Mouse (Mus musculus) induced T-regulatory cell, adult 2 months (primary cell): ENCODE measurements around the gene BC005561.
"Not testable (repeated sequence)": the region's sequence is repeated elsewhere in the genome, so short reads cannot be mapped to it uniquely, and the experiment has no call there.

Source experiments
- DNase-seq: peaks from one replicate; pipeline ENCODE4 v3.0.0-alpha.2; 2012; ENCODE audit warnings: low read depth

Gene BC005561

DNA sequence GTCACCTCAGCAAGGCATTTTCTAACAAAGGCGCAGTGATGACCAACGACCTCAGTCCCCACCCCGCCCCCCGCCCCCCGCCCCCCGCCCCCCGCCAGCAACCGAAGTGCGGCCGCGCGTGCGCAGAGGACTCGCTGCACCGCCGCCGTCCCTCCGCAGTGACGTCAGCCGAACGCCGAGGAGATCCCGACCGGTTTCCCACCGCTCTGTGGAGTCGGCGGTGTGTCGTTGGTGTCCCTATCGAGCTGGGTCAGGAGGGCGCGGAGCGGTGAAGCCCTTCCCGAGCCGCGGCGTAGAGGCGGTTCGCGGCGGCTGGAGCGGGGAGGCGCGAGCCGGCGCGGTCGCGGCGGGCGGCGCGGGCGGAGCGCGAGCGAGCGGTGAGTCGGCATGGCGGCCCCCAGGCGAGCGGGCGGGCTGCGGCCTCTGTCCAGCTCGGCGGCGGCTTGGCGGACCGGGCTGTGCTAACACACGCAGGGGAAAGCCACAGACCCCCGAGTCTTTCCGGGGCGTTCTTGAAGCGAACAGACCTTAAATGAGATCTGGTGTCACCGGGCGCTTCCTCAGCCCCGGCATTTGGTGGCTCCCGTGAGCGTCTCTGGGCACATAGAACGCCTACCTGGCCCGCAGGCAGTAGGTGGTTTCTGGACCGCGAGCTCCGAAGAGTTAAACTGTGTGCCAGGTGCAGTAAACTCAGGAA, at the start of gene BC005561:
BC005561 (plus strand) TSS at position 158 of the 697 bp plus-strand sequence.
- peak; percentile 76 for DNase-seq

GRCm38 (mm10) chr5:104458832-104459705, 49.1 kb upstream of the BC005561 start, which contains the start of gene Pkd2:
TSS of gene Pkd2 (plus strand) at chr5:104459450.
- DNase-seq: no peak

DNA sequence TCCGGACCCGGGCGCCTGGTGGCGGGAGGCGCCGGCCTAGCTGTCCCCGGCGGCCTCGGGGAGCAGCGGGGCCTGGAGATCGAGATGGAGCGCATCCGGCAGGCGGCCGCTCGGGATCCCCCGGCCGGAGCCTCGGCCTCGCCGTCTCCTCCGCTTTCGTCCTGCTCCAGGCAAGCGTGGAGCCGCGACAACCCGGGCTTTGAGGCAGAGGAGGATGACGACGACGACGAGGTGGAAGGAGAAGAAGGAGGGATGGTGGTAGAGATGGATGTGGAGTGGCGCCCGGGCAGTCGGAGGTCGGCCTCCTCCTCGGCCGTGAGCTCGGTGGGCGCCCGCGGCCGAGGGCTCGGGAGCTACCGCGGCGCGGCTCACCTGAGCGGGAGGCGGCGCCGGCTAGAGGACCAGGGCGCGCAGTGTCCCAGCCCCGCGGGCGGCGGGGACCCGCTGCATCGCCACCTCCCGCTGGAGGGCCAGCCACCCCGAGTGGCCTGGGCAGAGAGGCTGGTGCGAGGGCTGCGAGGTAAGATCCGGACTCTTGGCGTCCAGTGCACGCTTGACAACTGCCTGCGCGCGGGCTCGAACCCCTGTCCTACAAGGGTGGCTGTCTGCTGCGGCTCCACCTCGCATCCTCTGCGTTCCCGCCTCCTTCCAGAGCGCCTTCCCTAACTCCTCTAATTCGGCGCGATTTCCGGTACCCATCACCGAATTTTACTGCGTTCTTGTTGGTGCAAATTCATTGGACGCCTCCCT, 48.3 kb upstream of the BC005561 start:
- DNase-seq: peak; percentile 2

GRCm38 (mm10) chr5:104460456-104460838, 47.7 kb upstream of the BC005561 start:
- no peak for DNase-seq

DNA sequence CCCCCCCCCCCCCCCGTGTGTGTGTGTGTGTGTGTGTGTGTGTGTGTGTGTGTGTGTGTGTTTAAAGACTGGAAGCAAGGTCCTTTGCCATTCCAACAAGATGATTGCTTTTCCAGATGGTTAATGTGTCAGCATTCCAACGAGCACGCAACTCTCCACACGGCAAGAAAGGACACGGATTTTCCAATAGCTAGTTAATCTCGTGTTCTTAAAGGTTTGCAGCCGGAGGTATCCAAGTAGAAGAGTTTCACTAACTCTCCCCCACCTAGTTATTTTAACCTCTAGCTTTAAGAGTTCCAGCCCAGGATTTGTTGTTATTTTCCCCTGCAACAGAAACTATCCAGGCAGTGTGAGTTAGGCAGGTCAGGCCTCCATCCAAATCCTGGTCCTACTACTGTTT, 47.3 kb upstream of the BC005561 start:
- no peak for DNase-seq

GRCm38 (mm10) chr5:104465279-104465678, 42.9 kb upstream of the BC005561 start:
- DNase-seq: no peak

DNA sequence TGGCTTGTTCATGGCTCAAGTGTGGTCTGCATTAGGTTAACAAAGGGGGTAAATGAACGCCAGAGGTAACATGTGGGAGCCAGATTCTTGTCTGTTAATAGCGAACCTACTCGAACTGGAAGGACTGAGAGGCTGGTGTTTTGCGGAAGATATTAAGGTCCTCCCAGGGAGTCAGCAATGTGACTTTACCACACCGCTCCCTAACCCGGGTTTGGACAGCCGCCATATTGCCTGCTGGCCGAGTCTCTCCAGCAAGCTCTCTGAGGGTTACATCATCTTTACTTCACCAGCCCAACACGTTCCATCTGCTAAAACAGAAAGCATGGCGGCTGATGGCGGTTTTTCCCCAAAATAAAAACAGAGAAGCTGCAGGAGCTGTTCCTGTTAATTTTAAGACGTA, 42.4 kb upstream of the BC005561 start:
- no peak for DNase-seq

DNA sequence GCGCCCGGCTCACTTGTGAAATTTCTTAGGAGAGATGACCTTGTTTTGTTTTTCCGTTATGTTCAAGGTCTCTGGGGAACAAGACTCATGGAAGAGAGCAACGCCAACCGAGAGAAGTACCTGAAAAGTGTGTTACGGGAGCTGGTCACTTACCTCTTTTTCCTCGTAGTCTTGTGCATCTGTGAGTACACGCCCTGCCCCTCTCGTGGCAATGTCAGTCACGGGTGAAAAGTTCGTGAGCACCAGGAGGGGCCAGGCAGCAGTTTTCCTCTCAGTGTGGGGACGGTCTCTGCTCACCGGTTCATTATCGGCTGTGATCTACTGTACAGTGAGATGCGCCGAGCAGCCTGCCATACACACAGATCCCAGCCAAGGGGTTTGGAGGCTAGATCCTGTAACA, 41.3 kb upstream of the BC005561 start:
- DNase-seq: no peak

DNA sequence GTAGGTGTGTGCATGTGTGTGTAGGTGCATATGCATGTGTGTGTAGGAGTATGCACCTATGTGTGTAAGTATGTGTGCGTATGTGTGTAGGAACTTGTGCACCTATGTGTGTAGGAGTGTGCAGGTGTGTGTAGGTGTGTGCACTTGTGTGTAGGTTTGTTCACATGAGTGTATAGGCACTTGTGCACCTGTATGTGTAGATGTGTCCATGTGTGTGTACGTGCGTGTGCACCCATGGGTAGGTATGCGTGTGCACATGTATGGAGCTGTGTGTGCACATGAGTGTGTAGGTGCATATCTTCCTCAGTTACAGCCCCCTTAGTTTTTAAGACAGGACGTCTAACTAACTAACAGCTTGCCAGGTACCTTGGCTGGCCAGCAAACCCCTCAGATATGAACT, 39.6 kb upstream of the BC005561 start:
- no peak for DNase-seq

DNA sequence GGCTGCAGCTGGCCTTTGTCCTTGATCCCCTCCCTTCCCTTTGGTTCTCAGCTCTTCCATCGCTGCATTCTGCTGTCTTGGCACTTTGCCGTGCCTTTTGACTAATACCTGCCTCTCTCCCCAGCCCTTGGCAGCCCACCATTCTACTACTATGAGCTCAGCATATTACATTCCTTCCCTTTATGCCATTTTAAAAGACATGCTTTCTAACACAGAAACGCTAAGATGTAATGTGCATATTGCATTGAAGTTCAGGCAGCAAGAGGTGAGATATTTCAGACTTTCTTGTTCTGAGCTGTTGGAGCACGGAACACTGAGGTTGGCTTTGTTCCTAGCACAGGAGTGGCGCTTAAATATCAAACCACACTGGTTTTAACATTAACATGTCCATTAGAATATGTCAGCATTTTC, 37.2 kb upstream of the BC005561 start:
- no peak for DNase-seq

DNA sequence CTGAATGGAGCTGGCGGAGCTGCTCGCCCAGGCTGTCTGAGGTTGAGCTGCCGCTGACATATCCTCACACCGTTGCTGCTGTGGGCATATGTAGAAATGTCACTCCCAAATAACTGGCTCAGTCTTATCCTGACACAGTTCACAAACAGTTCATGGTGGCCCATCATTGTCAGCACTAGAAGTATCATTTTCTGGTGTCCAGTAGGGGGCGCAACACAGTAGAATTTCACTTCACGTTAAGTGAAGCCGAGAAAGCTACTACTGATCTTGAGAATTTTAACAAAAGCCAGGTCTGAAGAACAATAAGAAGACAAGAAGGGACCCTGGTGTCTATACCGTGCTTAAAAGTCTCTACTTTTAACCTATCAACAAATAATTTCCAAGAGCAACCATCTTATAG, 35.8 kb upstream of the BC005561 start:
- peak; percentile 25 for DNase-seq

DNA sequence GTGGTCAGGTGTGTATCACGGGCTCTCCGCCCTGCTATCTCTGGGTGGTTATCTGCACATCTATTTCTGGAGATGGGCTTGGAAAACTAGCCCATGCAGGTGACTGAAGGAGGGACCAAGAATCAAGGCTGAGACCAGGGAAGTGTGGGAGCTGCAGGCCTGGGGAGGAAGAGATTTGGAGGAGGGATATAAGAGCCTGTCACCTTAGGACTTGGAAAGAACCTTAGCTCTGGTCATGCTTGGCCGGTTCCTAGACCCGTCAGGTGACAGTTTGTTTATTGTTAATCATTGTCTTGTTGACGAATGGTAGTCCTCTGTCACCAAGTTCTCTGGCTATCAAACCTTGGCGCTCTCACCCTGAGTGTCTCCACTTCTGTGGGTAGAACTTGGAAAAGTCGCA, 27.8 kb upstream of the BC005561 start:
- no peak for DNase-seq

GRCm38 (mm10) chr5:104482856-104483255, 25.3 kb upstream of the BC005561 start:
- DNase-seq: no peak

DNA sequence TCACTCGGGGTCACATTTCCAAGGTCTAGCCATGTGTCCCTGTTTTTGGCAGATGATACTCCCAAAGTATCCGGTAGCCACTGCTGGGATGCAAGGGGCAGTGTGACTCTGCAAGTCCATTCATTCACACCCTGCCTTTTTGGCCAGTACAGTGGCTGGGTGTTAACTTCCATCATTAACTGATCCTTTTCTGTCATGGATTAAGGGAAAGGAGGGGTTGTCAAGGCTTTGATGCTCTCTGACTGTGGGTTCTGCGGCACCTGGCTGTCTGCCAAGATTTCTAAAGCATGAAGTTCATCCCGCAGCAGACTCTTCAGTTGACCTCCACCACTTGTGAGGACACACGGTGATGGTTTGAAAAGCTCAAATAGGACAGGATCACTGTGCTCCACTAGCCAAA, 16.6 kb upstream of the BC005561 start:
- no peak for DNase-seq

- no peak for DNase-seq
Observed at GRCm38 (mm10) chr5:104504883-104505282, 3.3 kb upstream of the BC005561 start.

DNA sequence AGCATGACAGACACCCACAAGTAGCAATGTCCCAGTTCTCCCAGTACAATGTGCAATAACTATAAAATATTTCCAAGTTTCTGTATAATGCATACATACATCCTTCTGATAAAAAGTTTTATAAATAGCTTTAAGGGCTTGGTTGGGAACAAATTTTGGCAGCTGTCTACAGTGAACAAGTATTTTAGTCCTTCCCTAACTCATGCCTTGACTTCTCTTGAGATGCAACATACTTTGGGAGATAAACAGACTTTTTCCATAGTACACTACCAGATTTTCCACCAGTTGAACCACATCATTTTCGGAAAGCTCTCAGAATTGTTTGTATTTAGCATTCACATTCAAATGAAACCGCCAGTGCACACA, 340 bp upstream of the BC005561 start:
- DNase-seq: no peak

DNA sequence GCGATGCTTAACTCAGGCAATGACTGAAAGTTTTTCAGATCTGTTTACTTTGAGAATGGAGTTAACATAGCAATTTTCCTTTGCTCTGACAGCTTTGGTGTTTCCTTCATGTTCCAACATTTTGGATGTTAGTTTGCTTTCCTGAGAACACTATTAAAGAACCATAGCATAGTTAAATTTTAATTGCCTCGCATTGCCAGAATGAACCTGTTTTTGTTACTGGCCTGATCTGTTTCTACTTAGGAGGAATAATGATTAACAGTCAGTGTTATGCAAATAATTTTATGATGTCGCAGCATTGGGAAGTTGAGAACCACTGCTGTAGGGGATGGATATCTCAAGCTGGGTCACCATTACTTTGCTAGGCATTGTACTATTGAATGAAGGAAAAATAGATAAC, 3.1 kb downstream of the BC005561 start:
- no peak for DNase-seq

DNA sequence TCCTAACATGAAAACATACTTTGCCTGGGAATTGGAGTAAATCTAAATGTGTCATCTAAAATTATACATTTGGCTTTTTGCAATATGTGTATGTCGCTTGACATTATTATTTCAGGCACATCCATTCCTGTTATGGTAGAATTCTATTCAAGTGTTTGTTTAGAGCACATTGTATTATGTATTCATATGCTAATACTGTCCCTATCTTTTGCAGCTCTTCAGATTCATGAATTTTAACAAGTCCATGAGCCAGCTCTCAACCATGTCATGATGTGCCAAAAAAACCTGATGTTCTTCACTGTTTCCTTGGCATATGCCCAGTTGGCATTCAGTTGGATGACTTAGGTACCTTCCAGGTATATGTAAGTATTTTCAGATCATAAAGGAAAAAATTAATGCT, 30.5 kb downstream of the BC005561 start:
- no peak for DNase-seq

- no peak for DNase-seq
Observed at GRCm38 (mm10) chr5:104539331-104539730, 31.2 kb downstream of the BC005561 start.

- not testable (repeated sequence) for DNase-seq
Observed at GRCm38 (mm10) chr5:104568079-104568478, 59.9 kb downstream of the BC005561 start.

DNA sequence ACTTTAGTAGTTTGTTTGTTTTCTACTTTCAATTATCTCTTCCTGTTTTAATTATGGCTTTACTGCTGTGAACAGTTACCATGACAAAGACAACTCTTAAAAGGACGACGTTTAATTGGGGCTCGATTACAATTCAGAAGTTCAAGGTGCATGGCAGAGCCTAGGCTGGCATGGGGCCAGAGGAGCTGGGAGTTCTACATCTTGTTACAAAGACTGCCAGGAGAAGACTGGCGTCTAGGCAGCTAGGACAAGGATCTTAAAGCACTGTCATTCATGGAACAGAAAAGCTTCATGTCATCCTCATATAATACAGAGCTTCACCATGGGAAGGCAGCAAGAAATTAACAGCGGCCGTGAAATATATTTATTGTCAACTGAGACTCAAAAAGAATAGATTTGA, 62.6 kb downstream of the BC005561 start:
- peak; percentile 29 for DNase-seq

DNA sequence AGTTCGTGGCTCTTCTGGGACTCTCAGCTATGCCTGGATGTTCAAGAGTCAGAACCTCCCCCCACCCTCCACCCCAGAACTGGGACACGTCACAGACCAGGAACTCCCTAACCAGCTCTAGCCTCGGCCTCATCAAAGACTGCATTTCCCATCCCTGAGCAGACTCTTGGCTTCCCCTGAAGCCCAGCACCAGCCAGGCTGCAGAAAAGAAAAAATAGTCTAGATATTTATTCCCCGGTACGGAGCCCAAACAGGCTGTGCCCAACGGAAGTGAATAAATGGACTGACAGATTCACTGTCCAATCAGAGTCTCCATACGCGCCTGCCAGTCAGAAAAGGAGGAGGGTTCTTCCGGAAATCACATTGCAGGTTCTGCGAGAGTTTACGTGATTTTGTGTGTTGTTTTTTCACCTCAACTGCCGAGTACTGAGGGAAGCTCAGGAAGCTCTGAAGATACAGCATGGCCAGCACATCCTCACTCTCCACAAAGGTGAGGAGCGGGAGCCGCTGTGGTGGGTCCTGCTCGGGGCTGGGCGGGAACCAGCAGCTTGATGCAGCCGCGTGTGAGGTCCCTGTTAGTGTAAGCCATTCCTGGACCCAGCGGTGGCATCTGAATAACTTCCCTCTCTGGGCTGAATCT, 63.2 kb downstream of the BC005561 start:
- peak; percentile 96 for DNase-seq
